Mouse (Mus musculus) adrenal gland, adult 8-10 months (tissue): ENCODE data around the gene Mdm1. TPM values are rescaled to one million over a fixed set of nuclear protein-coding genes. Genes with fewer than 3 reads are reported as not detected.

Experiments used
- total RNA-seq, 4 experiments: library from RNA; stranded (reverse); gene quantifications; 2 replicates each; pipeline ENCODE4 v1.2.4; 2022

Mdm1 gene
- total RNA-seq, 4 experiments from 2014 or later: 11.6 to 15.6 (median 14.0) TPM

Other genes starting within 250 kb of the Mdm1 start
- not detected for gene Il22, start 63.1 kb downstream of the Mdm1 start, total RNA-seq
- under 1 TPM; 0.42 to 0.65 (median 0.46) TPM for gene Gm32717, start 99.0 kb downstream of the Mdm1 start, total RNA-seq
- under 1 TPM; 0.42 to 0.65 (median 0.46) TPM for gene Gm32802, start 116.9 kb downstream of the Mdm1 start, total RNA-seq
- gene Iltifb, start 153.2 kb downstream of the Mdm1 start, total RNA-seq: not detected
- not detected for gene Gm9040, start 185.2 kb downstream of the Mdm1 start, total RNA-seq
- not detected for gene Gm9044, start 190.6 kb downstream of the Mdm1 start, total RNA-seq
- gene Gm9045, start 196.0 kb downstream of the Mdm1 start, total RNA-seq: under 1 TPM in 1 of 4 experiments, not detected in 3; 0.15 TPM
- not detected for gene Gm9046, start 201.4 kb downstream of the Mdm1 start, total RNA-seq
- not detected for gene Gm9048, start 206.9 kb downstream of the Mdm1 start, total RNA-seq
- gene Gm9049, start 212.3 kb downstream of the Mdm1 start, total RNA-seq: under 1 TPM in 1 of 4 experiments, not detected in 3; 0.15 TPM